17 mouse cellular contexts compared by ENCODE assay signal in genomic region chr4:88370819-88371218, GRCm38 (mm10).
A peak's percentile ranks its signal among the peaks of the same experiment; 100 is the strongest.
DNase-seq lines count a peak whose midpoint lies in the region; ATAC-seq lines count a peak whose summit lies in the region.
"Had no signal": no experiment of that assay in that cellular context is flagged by ENCODE, and none has a peak within 500 bp of the region (broad histone marks: within the 10 kb centered on the region; RNA-seq: fewer than 3 reads in every experiment).

No protein-coding gene starts in this region.

- no peak for DNase-seq in frontal cortex, postnatal 25 days (ENCODE audit: low spot score in 2 of 2)
- no peak for DNase-seq in hindbrain, embryonic 14.5 days (ENCODE audit: low spot score)
- peak; percentile 63 for DNase-seq in brain, adult 2 months (ENCODE audit: low read depth, low spot score)
- DNase-seq in limb, embryonic 10.5 days (ENCODE audit: low spot score), result no peak
- no peak for DNase-seq in kidney, postnatal 4 days
- DNase-seq: adrenal gland, postnatal 10 days; cerebellum, adult 18-20 months; cerebellum, adult 9-11 months; cerebellum, postnatal 36 days; gastrocnemius, postnatal 14 days; heart, postnatal 36 days had no signal

- no peak overlapping the region for H3K9ac ChIP-seq in hindbrain, embryonic 14.5 days
- no peak overlapping the region for H3K9ac ChIP-seq in hindbrain, embryonic 12.5 days
- H3K9ac ChIP-seq: embryonic facial prominence, embryonic 13.5 days; forebrain, embryonic 15.5 days; heart, embryonic 13.5 days had no signal

- WGBS in hindbrain, embryonic 14.5 days, result 86% methylated on average over 8 of the region's 8 CpGs
- 89% methylated on average over 8 of the region's 8 CpGs for WGBS in hindbrain, embryonic 12.5 days
- 92% methylated on average over 8 of the region's 8 CpGs for WGBS in limb, embryonic 10.5 days

- no peak overlapping the region for H3K4me3 ChIP-seq in hindbrain, embryonic 14.5 days (replicated peaks; ENCODE audit: low read length)
- no peak overlapping the region for H3K4me3 ChIP-seq in hindbrain, embryonic 12.5 days
- H3K4me3 ChIP-seq in limb, embryonic 10.5 days, result no peak overlapping the region
- H3K4me3 ChIP-seq: embryonic facial prominence, embryonic 13.5 days; forebrain, embryonic 15.5 days; heart, embryonic 13.5 days had no signal

- H3K36me3 ChIP-seq in hindbrain, embryonic 14.5 days (replicated peaks; ENCODE audit: control insufficient read depth, insufficient read depth), result no peaks in the 10 kb centered on the region
- H3K36me3 ChIP-seq in hindbrain, embryonic 12.5 days, result no peaks in the 10 kb centered on the region
- H3K36me3 ChIP-seq in limb, embryonic 10.5 days, result no peaks in the 10 kb centered on the region
- H3K36me3 ChIP-seq: forebrain, embryonic 15.5 days; heart, embryonic 13.5 days had no signal

- H3K4me2 ChIP-seq in hindbrain, embryonic 14.5 days (replicated peaks), result no peak overlapping the region
- H3K4me2 ChIP-seq in hindbrain, embryonic 12.5 days (replicated peaks), result no peak overlapping the region
- H3K4me2 ChIP-seq: embryonic facial prominence, embryonic 13.5 days; forebrain, embryonic 15.5 days; heart, embryonic 13.5 days had no signal

- H3K27ac ChIP-seq in hindbrain, embryonic 14.5 days, result peak overlapping the region; percentile 18; the same call in 1 of the 2 replicates
- no peak overlapping the region for H3K27ac ChIP-seq in hindbrain, embryonic 12.5 days
- peak overlapping the region; percentile 46; the same call in 1 of the 2 replicates for H3K27ac ChIP-seq in limb, embryonic 10.5 days
- H3K27ac ChIP-seq: embryonic facial prominence, embryonic 13.5 days; forebrain, embryonic 15.5 days; heart, embryonic 13.5 days had no signal

- peak; percentile 93 for ATAC-seq in frontal cortex, adult (ENCODE audit: low TSS enrichment)
- no peak for ATAC-seq in hindbrain, embryonic 14.5 days (ENCODE audit: low FRiP score)
- ATAC-seq in hindbrain, embryonic 12.5 days (ENCODE audit: low FRiP score), result no peak
- ATAC-seq: forebrain, embryonic 15.5 days; intestine, embryonic 16.5 days had no signal

- H3K4me1 ChIP-seq in hindbrain, embryonic 14.5 days (replicated peaks; ENCODE audit: control insufficient read depth, insufficient read depth, low read length), result no peaks in the 10 kb centered on the region
- peaks cover 6% of the 10 kb centered on the region for H3K4me1 ChIP-seq in hindbrain, embryonic 12.5 days
- no peaks in the 10 kb centered on the region; the same call in 1 of the 2 replicates for H3K4me1 ChIP-seq in limb, embryonic 10.5 days
- H3K4me1 ChIP-seq: embryonic facial prominence, embryonic 13.5 days; heart, embryonic 13.5 days had no signal

- H3K27me3 ChIP-seq in hindbrain, embryonic 14.5 days (ENCODE audit: control insufficient read depth, insufficient read depth, low read length), result no peaks in the 10 kb centered on the region
- H3K27me3 ChIP-seq in hindbrain, embryonic 12.5 days, result no peaks in the 10 kb centered on the region
- no peaks in the 10 kb centered on the region for H3K27me3 ChIP-seq in limb, embryonic 10.5 days (ENCODE audit: low read depth, poor library complexity, severe bottlenecking)
- H3K27me3 ChIP-seq: embryonic facial prominence, embryonic 13.5 days; forebrain, embryonic 15.5 days; heart, embryonic 13.5 days had no signal

- no peaks in the 10 kb centered on the region for H3K9me3 ChIP-seq in hindbrain, embryonic 14.5 days (ENCODE audit: control insufficient read depth, low read length)
- H3K9me3 ChIP-seq in hindbrain, embryonic 12.5 days (replicated peaks), result no peaks in the 10 kb centered on the region
- H3K9me3 ChIP-seq in limb, embryonic 10.5 days (replicated peaks), result no peaks in the 10 kb centered on the region
- H3K9me3 ChIP-seq: embryonic facial prominence, embryonic 13.5 days; forebrain, embryonic 15.5 days; heart, embryonic 13.5 days had no signal
